ENCODE assay signal across 20 mouse cellular contexts in genomic region chr11:80311271-80311670, GRCm38 (mm10). TPM values are rescaled to one million over a fixed set of nuclear protein-coding genes. Genes with fewer than 3 reads are reported as not detected.
DNase-seq lines count a peak whose midpoint lies in the region; ATAC-seq lines count a peak whose summit lies in the region.
"Had no signal": no experiment of that assay in that cellular context is flagged by ENCODE, and none has a peak within 500 bp of the region (broad histone marks: within the 10 kb centered on the region; RNA-seq: fewer than 3 reads in every experiment).

No protein-coding gene starts in this region.

- H3K4me2 ChIP-seq in forebrain, embryonic 12.5 days: no peak overlapping the region
- no peak overlapping the region for H3K4me2 ChIP-seq in forebrain, embryonic 11.5 days (ENCODE audit: low read depth, low read length, severe bottlenecking)
- H3K4me2 ChIP-seq in forebrain, embryonic 13.5 days: no peak overlapping the region
- H3K4me2 ChIP-seq in hindbrain, embryonic 16.5 days (ENCODE audit: low read length): no peak overlapping the region
- H3K4me2 ChIP-seq in neural tube, embryonic 12.5 days (replicated peaks): no peak overlapping the region
- H3K4me2 ChIP-seq: embryonic facial prominence, embryonic 12.5 days; heart, embryonic 15.5 days; liver, embryonic 13.5 days had no signal

- ATAC-seq in forebrain, embryonic 12.5 days (ENCODE audit: low FRiP score): no peak
- ATAC-seq in forebrain, embryonic 11.5 days (replicated peaks; ENCODE audit: low FRiP score): no peak
- ATAC-seq in forebrain, embryonic 13.5 days: 0 out of 2 replicates have a peak, but pooled peaks have one; percentile 14
- peak; percentile 32 for ATAC-seq in hindbrain, embryonic 16.5 days
- no peak for ATAC-seq in neural tube, embryonic 12.5 days (ENCODE audit: low FRiP score, low read depth)
- ATAC-seq: inflammation-experienced regulatory T-cells, adult 6 months had no signal

- no peaks in the 10 kb centered on the region for H3K9me3 ChIP-seq in forebrain, embryonic 12.5 days
- no peaks in the 10 kb centered on the region for H3K9me3 ChIP-seq in forebrain, embryonic 11.5 days (ENCODE audit: control insufficient read depth, low read length)
- H3K9me3 ChIP-seq in forebrain, embryonic 13.5 days (replicated peaks): no peaks in the 10 kb centered on the region
- H3K9me3 ChIP-seq in hindbrain, embryonic 16.5 days (ENCODE audit: control insufficient read depth, low read length): no peaks in the 10 kb centered on the region
- H3K9me3 ChIP-seq in neural tube, embryonic 12.5 days: no peaks in the 10 kb centered on the region
- H3K9me3 ChIP-seq: embryonic facial prominence, embryonic 12.5 days; heart, embryonic 15.5 days; limb, embryonic 10.5 days; liver, embryonic 13.5 days had no signal

- peaks cover 65% of the 10 kb centered on the region for H3K4me1 ChIP-seq in forebrain, embryonic 12.5 days
- H3K4me1 ChIP-seq in forebrain, embryonic 11.5 days (replicated peaks; ENCODE audit: control insufficient read depth, insufficient read depth, low read length): peaks cover 22% of the 10 kb centered on the region
- H3K4me1 ChIP-seq in forebrain, embryonic 13.5 days: peaks cover 68% of the 10 kb centered on the region
- peaks cover 17% of the 10 kb centered on the region for H3K4me1 ChIP-seq in hindbrain, embryonic 16.5 days (ENCODE audit: control insufficient read depth, insufficient read depth, low read depth, low read length)
- peaks cover 76% of the 10 kb centered on the region for H3K4me1 ChIP-seq in neural tube, embryonic 12.5 days
- H3K4me1 ChIP-seq: embryonic facial prominence, embryonic 12.5 days; heart, embryonic 15.5 days; liver, embryonic 13.5 days had no signal

- no peak overlapping the region for H3K9ac ChIP-seq in forebrain, embryonic 12.5 days
- H3K9ac ChIP-seq in forebrain, embryonic 11.5 days (ENCODE audit: low read length): no peak overlapping the region
- H3K9ac ChIP-seq in forebrain, embryonic 13.5 days: peak overlapping the region; percentile 18; the same call in 1 of the 2 replicates
- no peak overlapping the region for H3K9ac ChIP-seq in hindbrain, embryonic 16.5 days (ENCODE audit: low read depth, low read length)
- H3K9ac ChIP-seq in neural tube, embryonic 12.5 days: no peak overlapping the region
- H3K9ac ChIP-seq: heart, embryonic 15.5 days; liver, embryonic 13.5 days had no signal

- no peaks in the 10 kb centered on the region for H3K36me3 ChIP-seq in forebrain, embryonic 12.5 days (replicated peaks)
- no peaks in the 10 kb centered on the region for H3K36me3 ChIP-seq in forebrain, embryonic 11.5 days (ENCODE audit: control insufficient read depth, insufficient read depth, low read length)
- H3K36me3 ChIP-seq in forebrain, embryonic 13.5 days (ENCODE audit: poor library complexity, severe bottlenecking): peaks cover 10% of the 10 kb centered on the region
- H3K36me3 ChIP-seq in hindbrain, embryonic 16.5 days (ENCODE audit: control insufficient read depth, insufficient read depth, low read length): no peaks in the 10 kb centered on the region
- no peaks in the 10 kb centered on the region for H3K36me3 ChIP-seq in neural tube, embryonic 12.5 days
- H3K36me3 ChIP-seq: embryonic facial prominence, embryonic 12.5 days; heart, embryonic 15.5 days; limb, embryonic 10.5 days; liver, embryonic 13.5 days had no signal

- peak overlapping the region; percentile 86 for H3K27ac ChIP-seq in forebrain, embryonic 12.5 days
- H3K27ac ChIP-seq in forebrain, embryonic 11.5 days (ENCODE audit: low read depth, low read length): no peak overlapping the region
- peak overlapping the region; percentile 94 for H3K27ac ChIP-seq in forebrain, embryonic 13.5 days
- peak overlapping the region; percentile 39; the same call in 1 of the 2 replicates for H3K27ac ChIP-seq in hindbrain, embryonic 16.5 days (ENCODE audit: low read depth, low read length)
- H3K27ac ChIP-seq in neural tube, embryonic 12.5 days: peak overlapping the region; percentile 82
- H3K27ac ChIP-seq: embryonic facial prominence, embryonic 12.5 days; heart, embryonic 15.5 days; limb, embryonic 10.5 days; liver, embryonic 13.5 days had no signal

- H3K27me3 ChIP-seq in forebrain, embryonic 12.5 days: no peaks in the 10 kb centered on the region
- no peaks in the 10 kb centered on the region for H3K27me3 ChIP-seq in forebrain, embryonic 11.5 days (ENCODE audit: control insufficient read depth, insufficient read depth, low read length)
- H3K27me3 ChIP-seq in forebrain, embryonic 13.5 days: no peaks in the 10 kb centered on the region
- no peaks in the 10 kb centered on the region for H3K27me3 ChIP-seq in hindbrain, embryonic 16.5 days (replicated peaks; ENCODE audit: control insufficient read depth, insufficient read depth, low read length)
- no peaks in the 10 kb centered on the region for H3K27me3 ChIP-seq in neural tube, embryonic 12.5 days (replicated peaks)
- H3K27me3 ChIP-seq: embryonic facial prominence, embryonic 12.5 days had no signal

- 75% methylated on average over 4 of the region's 4 CpGs for WGBS in forebrain, embryonic 12.5 days
- 71% methylated on average over 4 of the region's 4 CpGs for WGBS in forebrain, embryonic 11.5 days
- 42% methylated on average over 4 of the region's 4 CpGs for WGBS in forebrain, embryonic 13.5 days
- 18% methylated on average over 4 of the region's 4 CpGs for WGBS in hindbrain, embryonic 16.5 days
- WGBS in neural tube, embryonic 12.5 days: 31% methylated on average over 4 of the region's 4 CpGs

- H3K4me3 ChIP-seq in forebrain, embryonic 12.5 days (replicated peaks): no peak overlapping the region
- H3K4me3 ChIP-seq in forebrain, embryonic 11.5 days (ENCODE audit: low read depth, low read length): no peak overlapping the region
- H3K4me3 ChIP-seq in forebrain, embryonic 13.5 days: no peak overlapping the region
- H3K4me3 ChIP-seq in hindbrain, embryonic 16.5 days (ENCODE audit: low read length): no peak overlapping the region
- no peak overlapping the region for H3K4me3 ChIP-seq in neural tube, embryonic 12.5 days
- H3K4me3 ChIP-seq: embryonic facial prominence, embryonic 12.5 days; heart, embryonic 15.5 days; limb, embryonic 10.5 days; liver, embryonic 13.5 days had no signal

- no peak for DNase-seq in forebrain, embryonic 11.5 days (ENCODE audit: low spot score)
- DNase-seq in adrenal gland, postnatal 4 days (ENCODE audit: low spot score in 2 of 2): no peak
- no peak for DNase-seq in embryo, embryonic 9.5 days (ENCODE audit: extremely low spot score)
- DNase-seq in right cerebral cortex, adult 2 months (ENCODE audit: low spot score in 2 of 2): no peak
- DNase-seq: adrenal gland, adult 8-10 months; cerebellum, adult 9-11 months; layer of hippocampus, adult 9-11 months; liver, embryonic 13.5 days; lung, postnatal 10 days; spleen, adult 18-20 months; thymus, postnatal 4 days had no signal

RNA-seq across cellular contexts. Expression of gene Rhbdl3, which starts 10.6 kb away (rescaled TPM):
- polyA plus RNA-seq in forebrain, embryonic 12.5 days (2016; fragmentation: Nextera tagmentation; extraction: Ambion mirVana): 20.8 and 21.3 TPM in 2 replicates
- 9.0 and 10.8 TPM in 2 replicates for polyA plus RNA-seq in forebrain, embryonic 11.5 days (2014; fragmentation: Nextera tagmentation; extraction: Ambion mirVana)
- polyA plus RNA-seq in forebrain, embryonic 13.5 days (2015; fragmentation: Nextera tagmentation; extraction: Ambion mirVana): 24.9 and 27.5 TPM in 2 replicates
- polyA plus RNA-seq in hindbrain, embryonic 16.5 days (2015; fragmentation: Nextera tagmentation; extraction: Ambion mirVana): 4.2 and 4.7 TPM in 2 replicates
- polyA plus RNA-seq in neural tube, embryonic 12.5 days (2016; fragmentation: Nextera tagmentation; extraction: Ambion mirVana): 55.9 and 59.2 TPM in 2 replicates
- total RNA-seq in adrenal gland, postnatal 4 days (2021): 1 to 10 TPM; 3.9 to 4.6 TPM
- total RNA-seq: monocyte, adult 5-6 weeks had no signal

Comparison
In these comparisons a context has a peak if more than half of its experiments do, and no peak if none do; other contexts are left out.
1. ATAC-seq: peak in forebrain, embryonic 13.5 days (single experiment) and hindbrain, embryonic 16.5 days (single experiment); none in forebrain, embryonic 12.5 days (single experiment), forebrain, embryonic 11.5 days (single experiment) and neural tube, embryonic 12.5 days (single experiment).